Mouse (Mus musculus): Measurements from ENCODE around the gene Nedd9. TPM values are rescaled to one million over a fixed set of nuclear protein-coding genes. Genes with fewer than 3 reads are reported as not detected.
A peak's percentile ranks its signal among the peaks of the same experiment; 100 is the strongest.

Nedd9 gene
- polyA plus RNA-seq, 1 experiment from 2014 or later = 30.7 TPM

DNA sequence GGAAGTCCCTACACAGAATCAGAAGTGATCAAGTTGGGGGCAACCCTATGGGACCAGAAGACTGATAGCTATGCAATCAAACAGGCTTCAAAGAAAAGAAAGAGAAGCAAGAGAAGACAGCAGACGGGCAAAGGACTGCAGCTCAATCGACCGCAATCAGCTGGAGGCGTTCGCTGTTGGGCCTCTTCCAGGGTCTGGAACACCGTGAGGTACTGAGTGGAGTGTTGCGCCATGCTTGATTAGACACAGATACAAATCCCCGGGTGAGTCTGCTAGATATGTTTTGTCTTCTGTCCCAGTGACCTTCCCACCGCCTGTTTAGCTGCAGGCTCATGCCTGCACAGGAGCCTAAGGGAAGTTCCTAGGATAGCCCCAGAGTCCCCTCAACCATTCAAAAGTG, 145.7 kb downstream of the Nedd9 start:
- Histone ChIP-seq H3K4me1 (peaks cover 27% of the 10 kb centered on the region), H3K4me3 (no peak overlapping the region), H3K36me3 (peaks cover 19% of the 10 kb centered on the region), H3K9me3 (no peaks in the 10 kb centered on the region), H3K4me2 (replicated peaks) (no peak overlapping the region), H3K27ac (no peak overlapping the region), H3K9ac (no peak overlapping the region), H3K27me3 (replicated peaks) (no peaks in the 10 kb centered on the region)
- no peak for ATAC-seq (ENCODE audit: low FRiP score, low read depth)
- WGBS = 81% methylated on average over 9 of the region's 9 CpGs

DNA sequence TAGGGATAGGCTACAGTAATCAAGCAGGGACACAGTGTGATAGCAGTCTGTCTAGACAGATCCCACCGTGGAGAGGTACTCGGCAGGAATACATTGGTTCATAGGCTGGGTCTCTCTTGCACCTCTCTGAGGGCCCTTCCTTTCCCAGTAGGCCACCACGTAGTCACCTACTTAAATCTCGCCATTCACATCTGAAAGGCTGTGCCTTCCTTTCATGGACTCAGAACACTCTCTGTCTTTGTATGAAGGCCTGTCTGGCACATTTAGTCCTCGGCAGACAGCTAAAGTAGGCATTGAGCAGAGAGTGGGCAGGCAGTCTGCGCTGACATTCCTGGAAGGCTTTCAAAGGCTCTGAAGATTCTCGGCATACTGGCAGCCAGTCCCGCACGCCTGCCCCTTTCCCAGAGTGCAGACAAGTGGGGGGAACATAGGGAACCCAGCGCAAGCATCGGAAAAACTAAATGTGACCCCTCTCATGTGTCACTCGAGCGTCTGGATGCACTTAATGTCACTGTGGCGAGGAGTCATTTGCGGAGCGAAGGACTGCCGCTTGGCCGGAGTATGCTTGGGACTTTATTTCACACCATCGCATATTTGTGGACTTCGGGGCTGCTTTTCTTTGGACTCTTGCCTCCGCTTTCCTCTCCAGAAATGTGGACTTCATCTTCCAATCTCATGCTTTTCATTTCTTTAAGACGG, 147.4 kb downstream of the Nedd9 start:
- no peak overlapping the region for H3K9ac ChIP-seq
- 77% methylated on average over 22 of the region's 22 CpGs for WGBS
- ATAC-seq (ENCODE audit: low FRiP score, low read depth) = peak; percentile 58
- H3K27ac ChIP-seq = no peak overlapping the region
- peaks cover 19% of the 10 kb centered on the region for H3K36me3 ChIP-seq
- no peaks in the 10 kb centered on the region for H3K9me3 ChIP-seq
- no peak overlapping the region for H3K4me2 ChIP-seq (replicated peaks)
- H3K4me3 ChIP-seq = no peak overlapping the region
- peaks cover 19% of the 10 kb centered on the region; the same call in 1 of the 2 replicates for H3K4me1 ChIP-seq
- H3K27me3 ChIP-seq (replicated peaks) = no peaks in the 10 kb centered on the region

DNA sequence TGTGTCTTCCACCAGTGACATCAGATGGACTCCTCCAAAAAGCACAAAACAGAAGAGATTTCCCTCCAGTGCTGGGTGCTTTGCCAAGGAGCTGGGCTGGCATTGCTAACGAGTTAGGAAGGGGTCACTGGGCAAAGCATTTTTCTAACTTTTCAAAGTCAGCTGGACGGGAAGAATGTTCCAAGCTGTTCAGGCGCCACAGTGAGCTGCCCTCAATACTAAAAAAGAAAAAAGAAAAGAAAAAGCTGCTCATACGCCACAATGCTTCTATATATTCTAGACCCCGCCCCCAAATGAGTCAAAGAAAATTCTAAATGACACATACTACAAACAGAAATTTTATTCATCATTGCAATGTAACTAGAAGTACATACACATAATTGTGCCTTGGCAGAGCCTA, 148.0 kb downstream of the Nedd9 start:
- H3K36me3 ChIP-seq = peaks cover 19% of the 10 kb centered on the region
- ATAC-seq (ENCODE audit: low FRiP score, low read depth) = no peak
- 82% methylated on average over 5 of the region's 5 CpGs for WGBS

DNA sequence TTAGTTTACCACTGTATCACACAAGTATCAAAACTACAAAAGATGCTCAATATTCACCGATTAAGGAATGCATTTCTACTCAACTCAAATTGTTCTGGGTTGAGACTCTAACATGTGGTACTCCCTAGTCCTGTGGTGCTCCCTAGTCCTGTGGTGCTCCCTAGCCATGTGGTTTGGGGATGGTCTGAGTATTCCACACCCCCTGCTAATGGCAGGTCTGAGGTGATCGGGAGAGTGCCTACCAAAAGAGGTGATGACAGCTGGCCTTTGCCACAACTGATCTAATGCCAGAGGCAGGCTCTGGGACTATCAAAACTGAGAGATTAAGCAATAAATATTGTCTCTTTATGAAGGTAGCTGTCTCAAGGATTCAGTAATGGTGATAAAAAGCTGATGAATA, 149.8 kb downstream of the Nedd9 start:
- H3K4me2 ChIP-seq (replicated peaks) = no peak overlapping the region
- no peak overlapping the region for H3K9ac ChIP-seq
- ATAC-seq (ENCODE audit: low FRiP score, low read depth) = no peak
- 0 out of 2 replicates have a peak, but pooled peaks cover 6% of the 10 kb centered on the region for H3K4me1 ChIP-seq
- no peaks in the 10 kb centered on the region for H3K27me3 ChIP-seq (replicated peaks)
- H3K27ac ChIP-seq = no peak overlapping the region
- H3K36me3 ChIP-seq = peaks cover 19% of the 10 kb centered on the region
- H3K4me3 ChIP-seq = no peak overlapping the region
- no peaks in the 10 kb centered on the region for H3K9me3 ChIP-seq
- 88% methylated on average over 2 of the region's 2 CpGs for WGBS

More for the DNA sequence above, 148.0 kb downstream of the Nedd9 start:
- no peak overlapping the region for H3K27ac ChIP-seq
- H3K9me3 ChIP-seq = no peaks in the 10 kb centered on the region
- H3K4me1 ChIP-seq = peaks cover 16% of the 10 kb centered on the region; the same call in 1 of the 2 replicates
- H3K9ac ChIP-seq = no peak overlapping the region
- H3K4me2 ChIP-seq (replicated peaks) = no peak overlapping the region
- no peak overlapping the region for H3K4me3 ChIP-seq
- no peaks in the 10 kb centered on the region for H3K27me3 ChIP-seq (replicated peaks)

DNA sequence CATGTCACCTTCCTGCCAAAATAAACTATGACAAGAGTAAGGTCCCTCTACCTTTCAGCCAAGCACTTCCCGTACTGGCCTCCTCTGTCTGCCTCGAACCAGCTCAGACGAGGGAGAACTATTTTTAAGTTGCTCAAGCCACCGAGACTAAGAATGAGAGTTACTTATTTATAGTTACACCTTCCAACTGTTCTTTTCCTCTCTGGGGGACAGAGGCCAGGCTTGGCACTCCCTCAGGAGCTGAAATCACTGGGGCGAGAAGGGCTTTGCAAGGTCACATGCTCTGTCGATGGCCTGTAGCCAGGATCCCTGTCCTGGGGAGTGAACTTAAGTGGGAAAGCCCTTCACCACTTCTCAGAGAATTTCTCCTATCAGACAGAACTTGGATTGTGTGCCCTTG, 150.9 kb downstream of the Nedd9 start:
- no peak for ATAC-seq (ENCODE audit: low FRiP score, low read depth)
- H3K4me2 ChIP-seq (replicated peaks) = no peak overlapping the region
- no peak overlapping the region for H3K27ac ChIP-seq
- H3K4me3 ChIP-seq = no peak overlapping the region
- no peak overlapping the region for H3K9ac ChIP-seq
- no peaks in the 10 kb centered on the region for H3K27me3 ChIP-seq (replicated peaks)
- H3K36me3 ChIP-seq = peaks cover 16% of the 10 kb centered on the region
- no peaks in the 10 kb centered on the region for H3K9me3 ChIP-seq
- 71% methylated on average over 6 of the region's 6 CpGs for WGBS
- 0 out of 2 replicates have a peak, but pooled peaks cover 9% of the 10 kb centered on the region for H3K4me1 ChIP-seq

DNA sequence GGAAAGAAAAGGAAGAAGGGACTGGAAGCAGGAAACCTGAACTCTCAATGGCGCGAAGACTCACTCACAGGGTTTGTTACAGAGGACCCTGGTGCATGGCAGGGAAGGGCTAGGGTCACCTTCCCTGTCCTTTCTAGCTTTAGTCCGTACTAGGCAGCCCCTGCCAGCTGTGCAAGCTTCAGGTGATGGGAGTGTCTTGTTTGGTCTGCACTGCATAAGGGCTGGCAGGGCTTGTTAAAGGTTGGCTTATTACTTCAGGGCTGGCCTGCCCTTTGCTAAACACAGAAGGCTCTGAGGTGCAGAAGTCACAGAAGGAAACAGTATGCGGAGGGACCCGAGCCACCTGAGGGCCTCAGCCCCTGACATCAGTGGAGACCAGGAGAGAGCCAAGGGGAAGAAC, 151.4 kb downstream of the Nedd9 start:
- Histone ChIP-seq H3K27me3 (replicated peaks) (no peaks in the 10 kb centered on the region), H3K9me3 (no peaks in the 10 kb centered on the region), H3K4me1 (0 out of 2 replicates have a peak, but pooled peaks cover 9% of the 10 kb centered on the region), H3K36me3 (peaks cover 16% of the 10 kb centered on the region), H3K27ac (no peak overlapping the region), H3K4me3 (no peak overlapping the region), H3K4me2 (replicated peaks) (no peak overlapping the region), H3K9ac (no peak overlapping the region)
- no peak for ATAC-seq (ENCODE audit: low FRiP score, low read depth)
- 95% methylated on average over 5 of the region's 5 CpGs for WGBS

DNA sequence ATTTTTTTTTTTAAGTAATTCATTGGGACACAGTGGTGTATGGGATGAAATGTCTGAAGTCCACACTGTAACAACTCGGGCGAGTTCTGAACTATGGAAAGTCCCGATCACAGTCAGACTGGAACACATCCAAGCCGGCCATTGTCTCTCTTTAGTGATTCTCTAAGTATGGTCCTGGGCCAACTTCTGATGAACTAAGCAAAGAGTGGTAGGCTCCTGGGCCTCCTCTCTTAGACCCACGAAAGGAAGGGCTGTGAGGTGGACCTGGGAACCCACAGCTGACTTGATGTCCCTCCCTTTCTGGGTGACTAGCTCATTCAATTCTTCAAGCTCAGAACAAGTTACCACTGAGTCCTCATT, 152.5 kb downstream of the Nedd9 start:
- 95% methylated on average over 5 of the region's 5 CpGs for WGBS
- no peak for ATAC-seq (ENCODE audit: low FRiP score, low read depth)
- Histone ChIP-seq H3K36me3 (peaks cover 22% of the 10 kb centered on the region), H3K27ac (no peak overlapping the region), H3K4me2 (replicated peaks) (no peak overlapping the region), H3K4me1 (0 out of 2 replicates have a peak, but pooled peaks cover 5% of the 10 kb centered on the region), H3K9me3 (no peaks in the 10 kb centered on the region), H3K27me3 (replicated peaks) (no peaks in the 10 kb centered on the region), H3K9ac (no peak overlapping the region), H3K4me3 (no peak overlapping the region)

DNA sequence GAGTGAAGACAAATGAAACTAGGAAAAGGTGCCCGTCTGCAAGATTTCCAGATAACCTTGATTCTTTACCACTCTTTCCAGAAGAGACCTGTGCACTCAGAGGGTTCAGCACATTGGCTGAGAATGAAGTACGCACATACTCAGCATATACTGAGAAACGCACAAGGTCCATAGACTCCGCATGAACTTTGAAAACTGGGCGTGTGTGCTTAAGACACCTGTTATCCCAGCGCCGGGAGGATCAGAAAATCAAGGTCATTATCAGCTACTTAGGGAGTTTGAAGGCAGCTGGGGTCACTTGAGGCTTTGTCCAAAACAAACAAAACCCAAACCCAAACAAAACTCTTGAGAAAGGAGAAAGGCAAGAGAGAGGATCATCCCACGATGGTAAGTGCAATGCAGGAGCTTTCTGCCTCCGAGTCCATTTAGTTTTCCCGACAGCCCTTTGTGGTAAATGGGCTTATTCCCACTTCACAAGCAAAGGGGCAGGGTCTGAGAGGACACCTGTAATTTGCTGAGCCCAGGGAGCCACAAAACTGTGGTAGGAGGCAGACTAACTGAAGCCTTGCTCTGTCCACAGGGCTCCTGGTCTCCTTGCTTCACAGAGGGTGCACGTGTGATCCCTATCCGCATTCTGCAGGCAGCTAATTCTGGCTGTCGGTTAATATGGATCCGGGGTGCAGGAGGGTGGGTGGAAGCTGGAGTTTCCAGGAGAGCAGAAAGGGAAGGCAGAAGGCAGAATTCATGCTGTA, 153.1 kb downstream of the Nedd9 start:
- H3K4me3 ChIP-seq = no peak overlapping the region
- H3K9ac ChIP-seq = no peak overlapping the region
- H3K27ac ChIP-seq = no peak overlapping the region
- no peaks in the 10 kb centered on the region for H3K9me3 ChIP-seq
- peaks cover 6% of the 10 kb centered on the region; the same call in 1 of the 2 replicates for H3K4me1 ChIP-seq
- H3K4me2 ChIP-seq (replicated peaks) = no peak overlapping the region
- WGBS = 86% methylated on average over 14 of the region's 14 CpGs
- ATAC-seq (ENCODE audit: low FRiP score, low read depth) = no peak
- no peaks in the 10 kb centered on the region for H3K27me3 ChIP-seq (replicated peaks)
- H3K36me3 ChIP-seq = peaks cover 24% of the 10 kb centered on the region

DNA sequence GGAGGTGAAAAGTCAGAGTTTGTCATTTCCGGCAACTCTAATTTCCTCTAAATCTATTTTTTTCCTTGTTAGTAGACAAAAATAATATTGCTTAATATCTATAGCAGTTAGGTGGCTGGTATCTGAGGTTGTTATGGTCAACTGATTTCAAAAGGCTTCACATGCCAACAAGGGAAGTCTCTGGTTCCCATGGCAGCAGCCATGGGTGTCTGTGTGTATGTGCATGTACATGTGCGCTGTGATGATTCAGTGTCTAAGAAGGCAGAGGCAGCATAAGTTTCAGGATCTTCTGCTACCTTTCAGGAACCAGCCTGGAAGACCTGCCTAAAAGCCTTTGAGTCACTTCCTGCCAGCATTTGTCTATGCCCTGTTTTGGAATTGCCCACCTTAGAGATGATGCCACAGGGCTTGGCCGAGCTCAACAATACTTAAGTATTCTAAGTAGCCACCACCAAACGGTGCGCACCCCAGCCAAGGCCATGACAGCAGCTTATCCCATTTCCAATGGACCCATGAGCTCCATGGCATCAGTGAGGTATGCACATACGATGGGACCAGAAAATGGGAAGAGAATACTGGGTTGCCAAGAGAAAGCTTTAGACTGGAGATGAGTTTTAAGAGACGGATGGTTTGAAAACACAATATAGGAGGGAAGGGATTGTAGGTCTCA, 155.4 kb downstream of the Nedd9 start:
- 90% methylated on average over 7 of the region's 7 CpGs for WGBS
- peaks cover 8% of the 10 kb centered on the region; the same call in 1 of the 2 replicates for H3K36me3 ChIP-seq
- H3K4me3 ChIP-seq = no peak overlapping the region
- no peak overlapping the region for H3K9ac ChIP-seq
- no peak overlapping the region for H3K27ac ChIP-seq
- ATAC-seq (ENCODE audit: low FRiP score, low read depth) = no peak
- no peaks in the 10 kb centered on the region for H3K9me3 ChIP-seq
- peaks cover 22% of the 10 kb centered on the region for H3K4me1 ChIP-seq
- H3K4me2 ChIP-seq (replicated peaks) = no peak overlapping the region
- H3K27me3 ChIP-seq (replicated peaks) = no peaks in the 10 kb centered on the region

DNA sequence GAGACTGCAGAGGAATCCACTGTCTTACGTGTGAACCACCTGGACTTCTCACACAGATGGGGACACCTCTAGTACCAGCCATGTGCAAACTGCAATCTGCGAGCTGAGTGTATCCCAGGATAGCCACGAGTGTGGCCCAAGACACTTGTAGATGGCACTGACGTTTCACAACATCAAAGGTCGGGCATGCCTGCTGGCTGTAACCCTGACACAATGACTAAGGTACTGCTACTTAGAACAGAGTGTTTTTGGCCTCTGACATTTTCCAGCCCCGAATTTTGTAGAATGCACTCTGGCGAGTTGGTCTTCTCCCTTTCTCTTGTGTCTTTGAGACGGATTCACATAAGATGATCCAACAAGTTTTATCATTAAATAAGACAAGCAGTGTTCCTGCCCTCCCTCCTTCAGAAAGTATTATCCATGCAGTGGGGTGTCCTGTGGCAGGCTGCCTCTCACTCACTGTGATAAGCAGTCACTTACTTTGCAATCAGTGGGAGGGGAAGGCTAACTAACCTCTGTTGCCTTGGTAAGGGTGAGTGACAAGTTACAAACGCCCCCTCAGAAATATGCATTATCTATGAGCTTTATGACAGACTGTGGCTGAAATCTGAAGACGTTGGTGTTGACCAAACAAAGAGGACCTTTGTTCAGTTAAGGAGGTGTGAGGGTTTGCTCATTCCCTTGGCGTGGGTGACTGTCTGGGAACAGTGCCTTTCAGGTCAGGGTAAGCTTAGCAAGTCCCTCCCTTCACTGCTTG, 156.4 kb downstream of the Nedd9 start:
- WGBS = 76% methylated on average over 11 of the region's 11 CpGs
- no peak for ATAC-seq (ENCODE audit: low FRiP score, low read depth)
- Histone ChIP-seq H3K27me3 (replicated peaks) (no peaks in the 10 kb centered on the region), H3K9me3 (no peaks in the 10 kb centered on the region), H3K4me1 (peaks cover 22% of the 10 kb centered on the region), H3K9ac (no peak overlapping the region), H3K4me2 (replicated peaks) (no peak overlapping the region), H3K4me3 (no peak overlapping the region), H3K36me3 (peaks cover 8% of the 10 kb centered on the region; the same call in 1 of the 2 replicates), H3K27ac (no peak overlapping the region)

DNA sequence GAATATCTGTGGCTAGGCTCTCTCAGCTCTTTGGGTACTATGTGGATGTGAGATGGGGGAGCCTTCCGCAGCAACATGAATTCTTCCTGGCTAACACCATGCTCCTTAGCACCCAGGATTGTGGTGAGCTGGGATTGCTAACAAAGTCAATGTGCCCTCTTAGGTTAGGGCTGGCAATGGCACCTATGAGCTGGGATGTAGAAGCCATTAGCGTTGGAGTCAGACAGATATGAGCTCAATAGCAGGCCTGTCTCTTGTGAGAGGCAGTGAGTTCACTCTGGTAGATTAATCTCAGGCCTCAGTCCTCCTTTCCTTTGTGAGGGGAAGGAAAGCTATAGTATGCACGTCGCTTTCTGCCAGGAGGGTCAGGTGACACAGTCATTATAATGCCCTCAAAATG, 157.1 kb downstream of the Nedd9 start:
- no peak for ATAC-seq (ENCODE audit: low FRiP score, low read depth)
- Histone ChIP-seq H3K4me1 (peaks cover 22% of the 10 kb centered on the region), H3K9ac (no peak overlapping the region), H3K36me3 (peaks cover 8% of the 10 kb centered on the region; the same call in 1 of the 2 replicates), H3K9me3 (no peaks in the 10 kb centered on the region), H3K4me2 (replicated peaks) (no peak overlapping the region), H3K4me3 (no peak overlapping the region), H3K27me3 (replicated peaks) (no peaks in the 10 kb centered on the region), H3K27ac (no peak overlapping the region)
- WGBS = 82% methylated on average over 4 of the region's 4 CpGs

DNA sequence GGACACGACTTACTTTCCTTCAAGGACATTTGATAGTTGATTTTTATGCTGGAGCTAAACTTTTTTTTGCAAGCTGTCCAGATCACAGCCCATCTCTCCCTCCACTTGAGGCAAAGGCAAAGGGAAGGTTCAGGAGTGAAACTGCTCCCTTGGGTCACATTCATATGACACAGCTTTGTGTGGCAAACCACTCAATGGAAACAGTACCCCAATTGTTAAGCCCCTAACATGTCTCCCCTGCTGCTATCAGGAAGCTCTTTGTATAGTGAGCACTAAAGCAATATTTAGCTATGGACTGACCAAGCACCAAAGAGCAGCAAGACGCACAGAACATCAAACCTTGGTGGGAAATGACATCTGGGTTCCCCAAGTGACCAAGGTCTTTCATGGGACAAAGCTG, 158.7 kb downstream of the Nedd9 start:
- Histone ChIP-seq H3K9me3 (no peaks in the 10 kb centered on the region), H3K4me1 (peaks cover 22% of the 10 kb centered on the region), H3K27me3 (replicated peaks) (no peaks in the 10 kb centered on the region), H3K36me3 (peaks cover 11% of the 10 kb centered on the region), H3K9ac (no peak overlapping the region), H3K4me2 (replicated peaks) (no peak overlapping the region), H3K27ac (no peak overlapping the region), H3K4me3 (no peak overlapping the region)
- 36% methylated on average over 2 of the region's 2 CpGs for WGBS
- ATAC-seq (ENCODE audit: low FRiP score, low read depth) = no peak

Data from neural tube, embryonic 12.5 days (tissue).